Mouse (Mus musculus) left cerebral cortex, postnatal 25 days (tissue): ENCODE measurements around the gene Taok1. TPM values are rescaled to one million over a fixed set of nuclear protein-coding genes. Genes with fewer than 3 reads are reported as not detected.
A peak's percentile ranks its signal among the peaks of the same experiment; 100 is the strongest.
"Not testable (repeated sequence)": the region's sequence is repeated elsewhere in the genome, so short reads cannot be mapped to it uniquely, and the experiment has no call there.

Experiments
- DNase-seq, 2 experiments: peaks; one replicate each; pipeline ENCODE4 v3.0.0; 2022; ENCODE audit warnings: low spot score in 2 of 2, mixed read lengths in 1 of 2
- intact Hi-C: fragments of 180-260 bp; cut with DNase I; formaldehyde crosslinking; loops from one replicate; pipeline ENCODE4 v1.15.1; 2025
- total RNA-seq, 2 experiments: library from RNA; stranded (reverse); gene quantifications; 2 replicates each; pipeline ENCODE4 v1.2.3; 2021

The Taok1 gene
- total RNA-seq, 2 experiments from 2014 or later = 107 to 108 TPM

- no peak for DNase-seq
- intact Hi-C loops = no loop called here
Observed at GRCm38 (mm10) chr11:77597266-77597665, 10.3 kb downstream of the Taok1 start.

GRCm38 (mm10) chr11:77591388-77591787, 16.2 kb downstream of the Taok1 start:
- intact Hi-C loops = no loop called here
- no peak for DNase-seq

DNA sequence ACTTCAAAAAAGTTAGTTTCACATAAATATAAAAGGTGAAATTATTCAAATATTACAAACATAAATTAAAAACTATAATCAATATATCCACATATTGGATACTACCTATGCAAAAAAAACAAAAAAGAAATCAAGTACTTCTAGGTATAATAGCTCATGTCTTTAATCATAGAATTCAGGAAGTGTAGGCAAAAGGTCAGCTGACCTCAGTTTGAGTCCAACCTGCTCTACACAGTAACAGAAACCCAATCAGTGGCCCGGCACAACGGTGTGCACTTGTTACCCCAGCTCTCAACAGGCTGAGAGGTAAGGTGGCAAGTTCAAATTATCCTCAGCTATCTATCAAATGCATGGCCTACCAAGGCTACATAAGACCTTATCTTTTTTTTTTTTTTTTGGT, 16.8 kb downstream of the Taok1 start:
- intact Hi-C loops = no loop called here
- DNase-seq = no peak

DNA sequence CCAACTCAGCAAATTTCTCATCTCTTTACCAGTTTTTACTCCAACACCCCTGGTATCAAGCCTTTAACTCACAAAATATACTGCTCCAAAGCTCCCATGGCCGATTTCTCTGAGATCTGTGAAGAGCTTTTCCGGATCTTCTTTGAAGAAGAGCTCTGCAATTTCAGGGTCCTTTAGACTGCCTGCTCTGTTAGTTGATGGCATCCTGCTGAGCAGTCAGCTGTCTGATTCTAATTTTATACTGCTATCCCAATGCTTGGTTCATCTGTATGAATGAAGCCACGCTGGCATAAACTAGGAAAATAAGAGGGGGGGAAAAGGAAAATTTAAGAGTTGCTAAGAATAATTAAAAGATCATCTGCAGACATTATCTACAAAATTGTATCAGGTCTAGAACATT, 22.4 kb downstream of the Taok1 start:
- intact Hi-C loops = no loop called here
- no peak for DNase-seq

- DNase-seq = no peak
- intact Hi-C loops = no loop called here
Observed at GRCm38 (mm10) chr11:77545261-77545660, 62.4 kb downstream of the Taok1 start.

GRCm38 (mm10) chr11:77532202-77532846, 75.3 kb downstream of the Taok1 start:
- no peak for DNase-seq
- intact Hi-C loops = no loop called here

DNA sequence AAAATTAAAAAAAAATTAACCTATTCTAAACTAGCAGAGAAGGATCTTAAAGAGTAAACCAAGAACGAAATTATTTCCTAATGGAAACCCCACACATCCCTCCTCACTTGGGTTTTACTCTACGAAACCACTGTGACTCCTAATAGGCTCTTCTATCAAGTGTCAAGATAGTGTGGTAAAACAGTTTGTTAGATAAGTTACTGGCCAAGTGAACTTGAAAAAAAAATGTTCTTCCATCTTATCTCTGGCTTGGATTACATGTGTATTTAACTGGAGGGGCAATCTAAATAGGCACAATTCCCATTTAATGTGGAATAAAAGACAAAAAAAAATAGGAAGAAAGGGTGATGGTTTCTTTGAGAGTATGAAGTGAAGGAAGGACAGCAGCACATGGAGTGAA, 76.8 kb downstream of the Taok1 start:
- no peak for DNase-seq
- intact Hi-C loops = no loop called here

- intact Hi-C loops = no loop called here
Observed at GRCm38 (mm10) chr11:77529644-77530043, 78.0 kb downstream of the Taok1 start.

DNA sequence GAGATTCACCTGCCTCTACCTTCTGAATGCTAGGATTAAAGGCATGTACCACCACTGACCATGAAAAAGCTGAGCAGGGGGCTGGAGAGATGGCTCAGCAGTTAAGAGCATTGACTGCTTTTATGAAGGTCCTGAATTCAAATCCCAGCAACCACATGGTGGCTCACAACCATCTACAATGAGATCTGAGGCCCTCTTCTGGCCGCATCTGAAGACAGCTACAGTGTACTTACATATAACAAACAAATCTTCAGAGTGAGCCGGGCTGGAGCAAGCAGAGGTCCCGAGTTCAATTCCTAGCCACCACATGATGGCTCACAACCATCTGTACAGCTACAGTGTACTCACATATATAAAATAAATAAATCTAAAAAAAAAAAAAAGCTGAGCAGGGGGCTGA, 79.2 kb downstream of the Taok1 start:
- DNase-seq, intact Hi-C loops: not testable (repeated sequence)

More at GRCm38 (mm10) chr11:77529644-77530043, 78.0 kb downstream of the Taok1 start:
- DNase-seq = no peak

GRCm38 (mm10) chr11:77525804-77526486, 81.7 kb downstream of the Taok1 start:
- no peak for DNase-seq
- intact Hi-C loops = no loop called here

GRCm38 (mm10) chr11:77520601-77521529, 86.8 kb downstream of the Taok1 start:
- intact Hi-C loops = no loop called here
- DNase-seq = no peak

- intact Hi-C loops = loop anchor here (5.0 kb wide), 1 partner anchor 168 kb away; the partner anchor contains the start of gene Nufip2
- DNase-seq = no peak
Observed at GRCm38 (mm10) chr11:77519043-77519442, 88.6 kb downstream of the Taok1 start, which contains the start of gene Gm10392. Gene Gm10392, minus strand, starts transcription at chr11:77519198.

- DNase-seq = no peak
- intact Hi-C loops = loop anchor here (5.0 kb wide), 1 partner anchor 169 kb away; the partner anchor contains the start of gene Nufip2
Observed at GRCm38 (mm10) chr11:77518051-77518798, 89.4 kb downstream of the Taok1 start.

DNA sequence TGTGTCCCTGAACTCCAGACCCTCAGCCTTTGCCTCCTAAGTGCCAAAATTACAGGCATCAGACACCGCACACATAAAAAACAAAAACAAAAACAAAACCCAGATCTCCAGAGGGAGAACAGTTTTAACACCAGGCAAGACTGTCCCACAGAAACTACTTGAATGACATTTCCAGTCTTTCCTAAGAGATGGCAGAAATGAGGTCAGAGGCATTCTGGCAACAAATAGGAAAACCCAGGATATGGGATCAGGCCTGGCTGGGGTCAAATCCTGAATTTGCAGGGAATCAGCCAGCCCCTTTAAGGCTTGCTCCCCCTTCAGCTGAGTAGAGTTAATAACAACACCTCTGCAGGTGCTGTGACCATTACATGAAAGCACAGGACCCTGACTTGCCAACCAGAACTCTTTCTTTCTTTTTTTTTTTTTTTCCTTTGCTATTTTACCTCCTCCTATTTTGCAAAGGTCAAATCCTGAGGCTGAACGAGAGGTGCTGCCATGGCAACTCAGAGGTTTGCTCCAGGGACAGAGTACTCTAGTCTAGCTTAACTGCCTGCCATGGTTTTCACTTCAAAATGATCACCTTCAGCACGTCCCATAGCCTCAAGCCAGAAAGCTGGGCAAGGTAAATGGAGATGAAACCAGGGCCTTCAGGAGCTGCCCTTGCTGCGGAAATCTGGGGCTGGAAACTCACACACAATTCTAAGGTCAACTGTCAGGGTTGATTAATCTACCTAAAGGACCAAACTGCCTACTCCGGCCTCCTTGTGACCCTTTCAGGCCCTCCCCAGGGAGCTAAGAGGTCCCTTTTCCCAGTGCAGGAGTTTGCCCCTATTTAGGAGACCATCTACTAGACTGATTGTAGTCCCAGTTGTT, 90.8 kb downstream of the Taok1 start:
- intact Hi-C loops = loop anchor here (5.0 kb wide), 1 partner anchor 171 kb away; the partner anchor contains the start of gene Nufip2
- no peak for DNase-seq

DNA sequence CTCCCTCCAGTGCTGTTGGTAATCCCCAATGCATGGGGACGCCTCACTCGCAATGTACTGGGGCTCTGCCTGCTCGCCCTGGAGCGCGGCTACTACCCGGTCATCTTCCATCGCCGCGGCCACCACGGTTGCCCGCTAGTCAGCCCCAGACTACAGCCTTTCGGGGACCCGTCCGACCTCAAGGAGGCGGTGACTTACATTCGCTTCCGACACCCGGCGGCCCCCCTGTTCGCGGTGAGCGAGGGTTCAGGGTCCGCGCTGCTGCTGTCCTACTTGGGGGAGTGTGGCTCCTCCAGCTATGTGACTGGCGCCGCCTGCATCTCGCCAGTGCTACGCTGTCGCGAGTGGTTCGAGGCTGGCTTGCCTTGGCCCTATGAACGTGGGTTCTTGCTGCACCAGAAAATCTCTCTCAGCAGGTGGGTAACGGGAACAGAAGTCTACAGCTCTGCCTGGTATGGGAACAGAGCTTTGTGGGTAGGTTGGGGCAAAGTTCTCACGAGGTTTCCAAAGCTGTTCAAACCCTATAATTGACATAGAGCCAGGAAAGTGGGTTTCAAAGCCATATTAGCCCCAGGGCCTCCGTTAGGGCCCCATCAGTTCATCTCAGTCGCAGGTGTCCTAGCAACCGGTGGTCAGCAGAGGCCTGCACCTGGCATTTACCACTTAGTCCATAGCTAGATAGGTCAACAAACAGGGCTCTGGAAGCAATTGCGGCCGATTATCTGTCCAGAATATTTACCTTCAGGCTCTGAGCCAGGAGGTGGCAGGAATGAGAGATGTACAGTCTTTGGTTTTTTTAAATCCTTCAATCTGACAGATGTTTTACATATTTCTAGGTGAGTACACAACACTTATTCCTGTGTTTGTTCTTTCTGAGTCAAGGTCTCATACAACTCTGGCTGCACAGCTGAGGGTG, 91.7 kb downstream of the Taok1 start, which contains the start of gene Trp53i13:
Gene Trp53i13 (minus strand): TSS at position 344 of the 916 bp plus-strand sequence.
- no peak for DNase-seq
- intact Hi-C loops = loop anchor here (5.0 kb wide), 1 partner anchor 171 kb away; the partner anchor contains the start of gene Nufip2

- intact Hi-C loops = loop anchor here (5.0 kb wide), 1 partner anchor 172 kb away; the partner anchor contains the start of gene Nufip2
- peak; percentile 59 to 71 for DNase-seq
Observed at GRCm38 (mm10) chr11:77514832-77515636, 92.6 kb downstream of the Taok1 start, which contains the start of gene Abhd15. Gene Abhd15, plus strand, starts transcription at chr11:77515121.
